Mouse (Mus musculus): Measurements from ENCODE around the gene Npat.
A peak's percentile ranks its signal among the peaks of the same experiment; 100 is the strongest.

Gene Npat

DNA sequence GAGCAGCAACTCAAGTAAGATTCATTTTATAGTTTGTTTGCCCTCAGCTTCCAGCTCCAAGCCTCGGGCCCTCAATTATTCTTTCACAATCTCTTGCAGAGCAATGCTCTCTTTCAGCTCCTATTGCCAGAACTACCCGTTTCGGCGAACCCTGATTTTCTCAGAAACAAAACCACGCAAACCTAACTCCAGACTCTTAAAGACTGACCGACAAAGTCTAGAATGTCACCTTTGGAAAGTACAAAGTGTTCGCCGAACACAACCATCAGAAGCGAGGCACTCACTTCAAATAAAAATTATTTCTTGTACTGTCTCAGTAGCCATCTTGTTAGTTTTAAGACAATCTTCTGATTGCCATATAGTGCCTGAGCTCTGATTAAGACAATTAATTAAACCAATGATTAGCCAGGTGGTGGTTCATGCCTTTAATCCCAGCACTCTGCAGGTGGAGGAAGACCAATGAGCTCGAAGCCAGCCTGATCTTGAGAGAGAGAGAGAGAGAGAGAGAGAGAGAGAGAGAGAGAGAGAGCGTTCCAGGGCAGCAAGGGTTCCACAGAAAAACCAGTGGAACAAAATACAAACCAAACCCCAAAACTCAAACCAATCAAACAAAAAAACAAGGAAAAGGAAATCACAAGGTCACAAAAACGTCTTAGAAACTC lies 72.6 kb downstream of the Npat start:
- DNase-seq (ENCODE audit: inconsistent age in 2 of 2, low spot score in 1 of 2) = peak in 1 of 2 experiments; percentile 61

DNA sequence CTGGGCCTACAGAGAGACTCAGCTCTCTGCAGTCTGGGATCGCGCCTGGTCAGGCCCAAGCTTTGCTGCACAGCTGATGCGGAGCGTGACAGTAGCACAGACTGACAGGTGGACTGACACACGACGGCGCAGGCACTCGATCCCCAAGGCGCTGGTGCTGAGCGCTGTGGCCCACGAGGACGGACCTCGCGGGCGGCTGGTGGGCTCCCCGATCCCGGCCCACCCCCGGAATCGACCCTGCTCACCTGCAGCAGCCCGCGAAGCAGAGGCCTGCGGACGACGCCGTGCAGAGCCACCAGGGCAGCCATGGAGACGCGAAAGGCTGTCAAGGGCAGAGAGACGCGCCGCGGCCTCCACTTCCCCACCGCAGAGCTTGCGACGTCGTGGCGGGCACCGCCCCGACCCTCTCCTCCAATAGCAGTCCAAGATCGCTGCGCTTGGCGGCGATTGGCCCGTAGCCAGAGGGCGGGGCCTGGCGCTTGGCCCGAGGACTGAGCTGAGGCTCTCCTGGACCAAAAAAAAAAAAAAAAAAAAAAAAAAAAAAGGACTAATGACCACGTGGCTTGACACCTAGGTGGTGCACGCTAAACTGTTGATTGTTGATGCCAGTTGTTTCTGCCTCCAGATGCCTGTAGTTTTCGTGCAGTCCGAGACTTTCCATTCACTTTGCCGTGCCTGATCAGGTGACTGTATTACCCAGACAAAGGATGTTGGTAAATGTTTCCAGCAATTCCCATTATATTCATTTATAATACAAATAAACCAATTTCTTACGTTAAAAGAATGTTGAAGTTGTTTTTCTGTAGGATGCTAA lies 73.3 kb downstream of the Npat start, which contains the start of gene Acat1:
TSS of gene Acat1 (minus strand) at position 415 of the 814 bp plus-strand sequence.
- DNase-seq (ENCODE audit: inconsistent age in 2 of 2, low spot score in 1 of 2) = peak; percentile 95 to 98

DNA sequence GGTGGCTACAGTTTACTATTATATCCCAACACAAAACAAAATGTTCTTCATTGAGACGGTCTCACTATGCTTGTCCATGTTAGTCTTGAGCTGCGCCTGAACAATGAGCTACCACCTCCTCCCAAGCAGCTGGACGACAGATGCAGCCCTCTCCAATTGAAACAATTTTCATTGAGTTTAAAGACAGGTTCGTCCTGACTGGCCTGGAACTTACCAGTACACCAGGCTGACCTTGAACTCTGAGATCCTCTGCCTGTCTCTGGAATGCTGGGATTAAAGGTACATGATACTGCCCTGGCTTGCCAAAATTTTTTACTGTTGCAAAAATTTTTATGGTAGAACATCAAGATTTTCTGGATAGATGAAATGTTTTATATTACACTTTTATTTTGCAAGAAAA lies 77.4 kb downstream of the Npat start:
- no peak for DNase-seq (ENCODE audit: inconsistent age in 2 of 2, low spot score in 1 of 2)

DNA sequence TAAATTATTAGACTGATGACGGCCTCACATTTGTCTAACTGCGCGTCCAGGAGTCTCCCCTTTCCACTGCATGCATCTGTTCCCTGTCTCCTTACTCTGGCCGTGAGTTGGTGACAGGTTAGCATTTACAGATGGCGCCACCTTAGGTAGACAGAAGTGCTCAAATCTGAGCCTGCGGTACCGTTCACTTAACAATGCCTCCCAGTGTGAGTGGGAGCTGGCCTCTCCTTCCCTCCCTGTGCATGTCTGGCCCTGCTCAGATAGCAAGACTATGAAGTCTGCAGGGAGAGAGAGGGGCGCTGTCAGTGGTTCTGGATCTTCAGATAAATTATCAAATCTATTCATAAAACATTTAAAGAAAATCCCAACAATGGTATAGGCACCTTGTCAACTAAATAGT lies 78.4 kb downstream of the Npat start:
- DNase-seq (ENCODE audit: inconsistent age in 2 of 2, low spot score in 1 of 2) = no peak
